Mouse (Mus musculus): ENCODE data around the gene Sntg2.

Sntg2 gene

DNA sequence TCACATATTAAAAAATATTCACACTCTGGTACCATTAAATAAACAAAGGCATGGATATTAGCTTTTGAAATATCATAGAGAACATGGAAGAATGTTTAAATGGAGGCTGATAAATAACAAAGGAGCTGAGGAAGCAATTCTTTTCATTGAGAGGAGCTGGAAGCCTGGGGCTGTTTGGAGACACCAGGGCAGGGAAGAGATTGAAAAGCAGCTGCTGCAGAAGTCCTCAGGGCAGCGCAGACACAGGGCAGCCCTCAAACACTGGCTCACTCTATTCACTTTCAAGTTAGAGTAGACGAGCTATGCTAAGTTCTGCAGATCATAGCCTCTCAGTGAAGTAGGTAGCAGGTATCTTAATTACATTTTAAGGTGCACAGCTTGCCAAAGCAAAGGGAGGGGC, 164.6 kb downstream of the Sntg2 start:
- DNase-seq (ENCODE audit: extremely low read depth, insufficient read length, low spot score): no peak

DNA sequence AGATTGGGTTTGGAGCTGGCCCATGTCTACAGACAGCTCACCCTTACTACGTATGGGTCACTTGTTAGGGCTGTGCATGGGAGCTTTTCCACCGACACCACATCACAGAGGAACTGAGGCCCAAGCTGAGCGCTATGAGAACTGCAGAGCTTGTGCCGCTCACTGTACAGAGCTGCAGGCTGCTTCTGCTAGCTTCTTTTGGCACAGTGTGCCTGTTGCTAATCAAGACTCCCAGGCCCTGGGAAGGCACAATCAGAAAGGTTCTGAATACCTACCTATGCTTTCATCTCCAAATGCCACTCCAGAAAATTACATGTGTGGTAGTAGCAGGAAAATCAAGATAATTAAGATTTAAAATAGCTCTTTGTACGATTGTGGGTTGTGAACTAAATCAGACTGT, 165.1 kb downstream of the Sntg2 start:
- DNase-seq (ENCODE audit: extremely low read depth, insufficient read length, low spot score): no peak

- no peak for DNase-seq (ENCODE audit: extremely low read depth, insufficient read length, low spot score)
Measured at GRCm38 (mm10) chr12:30204457-30204856, 168.7 kb downstream of the Sntg2 start.

GRCm38 (mm10) chr12:30202763-30203162, 170.4 kb downstream of the Sntg2 start:
- no peak for DNase-seq (ENCODE audit: extremely low read depth, insufficient read length, low spot score)

DNA sequence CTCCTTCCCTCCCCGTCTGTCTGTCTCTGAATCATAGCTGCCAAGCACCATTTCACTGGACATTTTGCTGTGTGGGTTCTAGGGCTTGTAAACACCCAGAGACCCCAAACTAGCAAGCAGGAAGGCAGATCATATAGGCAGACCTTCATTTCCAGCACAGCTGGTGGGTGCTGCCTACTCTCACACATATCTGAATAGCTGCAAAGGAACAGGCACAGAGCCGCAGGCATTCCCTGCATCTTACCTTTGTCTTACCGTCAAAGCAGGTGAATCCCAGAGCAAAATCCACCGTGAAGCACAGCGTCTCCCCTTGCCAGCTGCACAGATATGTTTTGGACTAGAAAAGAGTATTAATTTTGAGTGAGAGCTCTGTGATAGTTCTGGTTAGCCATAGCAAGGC, 172.1 kb downstream of the Sntg2 start:
- DNase-seq (ENCODE audit: extremely low read depth, insufficient read length, low spot score): no peak

DNA sequence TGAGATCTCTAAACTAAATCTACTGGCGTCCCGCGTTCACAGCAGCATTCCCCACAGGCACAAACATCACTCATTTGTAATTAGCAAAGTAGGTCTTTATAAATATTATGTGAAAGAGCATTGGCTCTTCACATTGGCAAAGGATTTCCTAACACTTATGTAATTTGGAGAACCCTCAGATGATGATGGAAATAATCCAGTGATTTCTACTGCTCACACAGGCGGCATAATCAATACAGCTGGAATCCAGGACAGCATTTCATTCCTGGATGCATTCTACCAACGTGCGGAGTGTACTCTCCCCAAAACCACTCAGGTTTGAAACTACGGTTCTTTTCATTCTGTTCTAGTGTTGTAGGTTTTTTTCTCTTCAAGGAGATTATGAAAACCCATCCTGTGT, 172.6 kb downstream of the Sntg2 start:
- no peak for DNase-seq (ENCODE audit: extremely low read depth, insufficient read length, low spot score)

DNA sequence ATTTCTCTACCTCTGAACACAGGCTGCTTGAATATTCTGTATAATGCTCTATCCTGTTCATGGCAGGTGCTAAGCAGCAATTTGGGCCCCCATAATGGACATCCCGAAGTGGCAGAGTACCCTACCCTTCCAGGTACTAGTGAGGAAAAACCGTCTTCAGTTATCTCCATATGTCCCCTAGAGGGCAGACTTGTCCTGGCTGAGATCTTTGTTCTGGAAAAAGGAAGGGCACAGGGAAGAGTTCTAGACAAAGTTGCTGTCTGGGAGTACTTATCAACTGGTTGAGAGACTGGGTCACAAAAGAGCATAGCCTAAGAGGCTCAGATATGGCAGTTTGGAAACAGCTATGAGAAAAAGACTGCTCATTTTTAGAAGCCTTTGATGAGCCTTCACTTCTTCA, 173.4 kb downstream of the Sntg2 start:
- DNase-seq (ENCODE audit: extremely low read depth, insufficient read length, low spot score): no peak

DNA sequence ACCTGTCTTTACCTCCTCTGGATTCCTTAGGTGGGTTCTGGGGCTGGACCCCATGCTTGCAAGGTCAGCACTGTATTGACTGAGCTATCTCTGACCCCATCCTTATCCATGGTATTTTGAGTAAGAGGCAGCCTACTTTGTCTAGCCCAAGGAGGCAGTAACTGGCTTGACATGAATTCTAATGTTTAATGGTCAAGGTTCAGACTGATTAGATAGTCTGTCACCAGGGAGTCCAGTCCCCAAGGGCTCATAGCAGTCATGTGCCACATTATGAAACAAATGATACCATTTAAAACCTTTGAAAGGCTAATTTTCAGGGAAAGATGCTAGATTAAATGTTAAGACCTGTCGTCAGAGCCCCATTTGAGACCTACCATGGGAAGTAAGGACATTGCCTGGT, 174.9 kb downstream of the Sntg2 start:
- DNase-seq (ENCODE audit: extremely low read depth, insufficient read length, low spot score): no peak

- no peak for DNase-seq (ENCODE audit: extremely low read depth, insufficient read length, low spot score)
Measured at GRCm38 (mm10) chr12:30181721-30182120, 191.5 kb downstream of the Sntg2 start.

GRCm38 (mm10) chr12:30179623-30180022, 193.6 kb downstream of the Sntg2 start:
- no peak for DNase-seq (ENCODE audit: extremely low read depth, insufficient read length, low spot score)

GRCm38 (mm10) chr12:30177966-30178365, 195.2 kb downstream of the Sntg2 start:
- no peak for DNase-seq (ENCODE audit: extremely low read depth, insufficient read length, low spot score)

GRCm38 (mm10) chr12:30177529-30177928, 195.6 kb downstream of the Sntg2 start:
- no peak for DNase-seq (ENCODE audit: extremely low read depth, insufficient read length, low spot score)

DNA sequence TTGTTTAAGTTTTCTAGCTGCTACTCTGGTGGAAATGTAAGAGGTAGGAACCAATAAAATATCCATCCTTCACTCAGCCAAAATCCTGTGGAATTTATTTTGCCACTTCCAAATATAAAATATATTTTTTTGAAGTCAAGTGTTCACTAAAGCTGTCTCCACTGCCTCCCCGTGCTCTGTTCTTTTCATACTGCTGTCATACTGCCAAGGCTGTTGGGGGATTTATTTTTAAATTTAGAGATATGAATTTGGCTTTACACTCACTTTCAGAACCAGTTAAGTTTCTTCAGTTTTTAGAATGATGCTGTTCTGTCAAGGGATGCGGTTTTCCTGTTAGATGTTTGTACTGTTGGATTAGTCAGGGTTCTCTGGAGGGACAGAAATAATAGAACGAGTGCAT, 204.7 kb downstream of the Sntg2 start:
- DNase-seq (ENCODE audit: extremely low read depth, insufficient read length, low spot score): no peak

GRCm38 (mm10) chr12:30164538-30164937, 208.6 kb downstream of the Sntg2 start:
- DNase-seq (ENCODE audit: extremely low read depth, insufficient read length, low spot score): no peak

- DNase-seq (ENCODE audit: extremely low read depth, insufficient read length, low spot score): no peak
Measured at GRCm38 (mm10) chr12:30164005-30164404, 209.2 kb downstream of the Sntg2 start.

GRCm38 (mm10) chr12:30161731-30162406, 211.3 kb downstream of the Sntg2 start:
- no peak for DNase-seq (ENCODE audit: extremely low read depth, insufficient read length, low spot score)

GRCm38 (mm10) chr12:30160475-30160874, 212.7 kb downstream of the Sntg2 start:
- no peak for DNase-seq (ENCODE audit: extremely low read depth, insufficient read length, low spot score)

GRCm38 (mm10) chr12:30159788-30160187, 213.4 kb downstream of the Sntg2 start:
- no peak for DNase-seq (ENCODE audit: extremely low read depth, insufficient read length, low spot score)

- DNase-seq (ENCODE audit: extremely low read depth, insufficient read length, low spot score): no peak
Measured at GRCm38 (mm10) chr12:30154079-30154673, 219.0 kb downstream of the Sntg2 start.

- no peak for DNase-seq (ENCODE audit: extremely low read depth, insufficient read length, low spot score)
Measured at GRCm38 (mm10) chr12:30142085-30142484, 231.1 kb downstream of the Sntg2 start.

DNA sequence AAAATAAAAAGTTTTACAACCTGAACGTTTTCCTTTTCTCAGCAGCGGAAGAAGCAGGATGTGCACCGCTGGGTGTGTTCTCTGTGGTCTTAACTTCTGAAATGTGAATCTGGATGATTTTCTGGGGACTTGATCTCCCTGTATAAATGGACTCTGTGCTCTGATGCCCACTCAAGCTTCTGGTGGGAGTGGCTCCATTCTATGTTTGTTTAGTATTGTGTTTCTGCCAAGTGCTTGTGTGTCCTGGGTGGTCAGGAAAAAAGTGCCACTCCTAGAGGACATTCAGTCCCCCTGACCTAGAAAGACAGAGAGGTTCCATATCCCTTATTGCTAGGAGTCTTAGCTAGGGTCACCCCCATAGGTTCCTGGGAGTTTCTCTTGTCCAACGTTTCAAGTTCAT, 240.7 kb downstream of the Sntg2 start, which contains the start of gene Tpo:
TSS of gene Tpo (minus strand) at position 101 of the 400 bp plus-strand sequence.
- no peak for DNase-seq (ENCODE audit: extremely low read depth, insufficient read length, low spot score)

DNA sequence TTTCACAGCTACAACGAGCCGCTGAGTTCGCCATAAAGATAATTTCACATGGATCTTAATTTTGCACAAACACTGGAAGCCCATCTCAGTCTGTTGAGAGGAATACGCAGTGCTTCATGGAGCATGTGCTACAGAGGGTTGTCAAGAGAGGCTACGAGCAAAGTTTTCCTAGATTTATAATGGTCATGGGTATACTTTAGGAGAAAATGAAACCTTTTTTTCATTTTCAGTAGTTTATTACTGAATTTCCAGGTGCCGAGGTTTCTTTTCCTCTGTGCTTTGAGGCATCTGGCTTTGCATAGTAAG, 243.8 kb downstream of the Sntg2 start:
- DNase-seq (ENCODE audit: extremely low read depth, insufficient read length, low spot score): no peak

All from 3134 (cell line).